Comparison of ENCODE assay signal across 8 mouse cellular contexts in genomic region chr13:8202681-8203476, GRCm38 (mm10). TPM values are rescaled to one million over a fixed set of nuclear protein-coding genes. Genes with fewer than 3 reads are reported as not detected.
DNase-seq lines count a peak whose midpoint lies in the region; ATAC-seq and TF ChIP-seq lines count a peak whose summit lies in the region.

TSS of gene Adarb2 (plus strand) at chr13:8202866.

- H3K36me3 ChIP-seq in kidney, embryonic 15.5 days: no peaks in the 10 kb centered on the region
- H3K36me3 ChIP-seq in midbrain, postnatal 0 days (ENCODE audit: insufficient read depth, low read length): no peaks in the 10 kb centered on the region

- WGBS in kidney, embryonic 15.5 days: under 1% methylated on average over 26 of the region's 26 CpGs
- WGBS in midbrain, postnatal 0 days: 1% methylated on average over 26 of the region's 26 CpGs

- ATAC-seq in kidney, embryonic 15.5 days (replicated peaks; ENCODE audit: low FRiP score): peak; percentile 98
- peak; percentile 97 for ATAC-seq in frontal cortex, adult (ENCODE audit: low TSS enrichment)
- peak; percentile 90 for ATAC-seq in midbrain, postnatal 0 days (ENCODE audit: low FRiP score)

- H3K27me3 ChIP-seq in kidney, embryonic 15.5 days: peaks cover 34% of the 10 kb centered on the region
- no peaks in the 10 kb centered on the region for H3K27me3 ChIP-seq in midbrain, postnatal 0 days (ENCODE audit: insufficient read depth, low read length)

- H3K9me3 ChIP-seq in kidney, embryonic 15.5 days (replicated peaks): no peaks in the 10 kb centered on the region
- no peaks in the 10 kb centered on the region for H3K9me3 ChIP-seq in midbrain, postnatal 0 days (ENCODE audit: low read length)

- peak within 1 kb of the TSS; percentile 35 for H3K4me3 ChIP-seq in kidney, embryonic 15.5 days (replicated peaks)
- H3K4me3 ChIP-seq in midbrain, postnatal 0 days (ENCODE audit: low read depth, low read length): peak within 1 kb of the TSS; percentile 47

- no peak for TF ChIP-seq CTCF in midbrain, postnatal 0 days (IDR thresholded peaks at IDR 0.05)

- DNase-seq in kidney, adult 18-20 months: no peak
- peak; percentile 30 for DNase-seq in cerebellum, adult 9-11 months
- peak; percentile 53 for DNase-seq in left cerebral cortex, adult 11 months (ENCODE audit: low spot score)
- peak; percentile 94 for DNase-seq in midbrain, postnatal 0 days (ENCODE audit: low spot score)
- DNase-seq in spleen, postnatal 4 days (ENCODE audit: low spot score in 2 of 2): no peak
- DNase-seq in spleen, adult 12 weeks (ENCODE audit: low spot score): no peak

- H3K4me2 ChIP-seq in kidney, embryonic 15.5 days: peak within 1 kb of the TSS; percentile 61
- peak within 1 kb of the TSS; percentile 87 for H3K4me2 ChIP-seq in midbrain, postnatal 0 days (ENCODE audit: low read depth, low read length, poor library complexity, severe bottlenecking)

- H3K9ac ChIP-seq in kidney, embryonic 15.5 days: peak within 1 kb of the TSS; percentile 17; the same call in 1 of the 2 replicates
- H3K9ac ChIP-seq in midbrain, postnatal 0 days (replicated peaks; ENCODE audit: low read length, poor library complexity, severe bottlenecking): peak within 1 kb of the TSS; percentile 40

- H3K27ac ChIP-seq in kidney, embryonic 15.5 days: no peak within 1 kb of the TSS
- peak within 1 kb of the TSS; percentile 38 for H3K27ac ChIP-seq in midbrain, postnatal 0 days (ENCODE audit: low read depth, low read length)

- H3K4me1 ChIP-seq in kidney, embryonic 15.5 days: peaks cover 11% of the 10 kb centered on the region
- H3K4me1 ChIP-seq in midbrain, postnatal 0 days (ENCODE audit: insufficient read depth, low read length): no peaks in the 10 kb centered on the region

RNA-seq across cellular contexts. Expression of gene Adarb2, which starts in this region (rescaled TPM):
- 0.33 and 0.51 TPM in 2 replicates for polyA plus RNA-seq in kidney, embryonic 15.5 days (2015; fragmentation: Nextera tagmentation; extraction: Ambion mirVana)
- 36.3 and 44.6 TPM in 2 replicates for total RNA-seq in midbrain, postnatal 0 days (2014; rRNA removed)
- polyA plus RNA-seq in midbrain, postnatal 0 days (2015; fragmentation: Nextera tagmentation; extraction: Ambion mirVana): 15.2 and 16.9 TPM in 2 replicates

Comparison
In these comparisons a context has a peak if more than half of its experiments do, and no peak if none do; other contexts are left out.
1. RNA of gene Adarb2 (polyA plus RNA-seq): 15.2 to 16.9 TPM in midbrain, postnatal 0 days; 0.33 to 0.51 TPM in kidney, embryonic 15.5 days; every median in the first group is over 10 times any median in the second.
2. Peak in ATAC-seq, H3K4me3 ChIP-seq, H3K9ac ChIP-seq and H3K4me2 ChIP-seq in kidney, embryonic 15.5 days; RNA of the gene not detected or under 1 TPM.
3. DNase-seq: peak in cerebellum, adult 9-11 months (single experiment), left cerebral cortex, adult 11 months (single experiment) and midbrain, postnatal 0 days (single experiment); none in kidney, adult 18-20 months (single experiment), spleen, postnatal 4 days (0 of 2) and spleen, adult 12 weeks (single experiment).
4. Peak in every context shown above with its lines, with median percentiles within 50 percentile points of each other: ATAC-seq.